Mouse (Mus musculus) liver, postnatal 0 days (tissue): ENCODE results near the gene Inpp5d.

Experiments
- CTCF ChIP-seq: sonication (generic); IDR thresholded peaks from 2 replicates; pipeline ENCODE4 v1.5.1; 2016; ENCODE audit warnings: antibody characterized with exemption, low read depth
- EP300 ChIP-seq: IDR thresholded peaks from 2 replicates; pipeline ENCODE4 v1.6.1; 2016; ENCODE audit warnings: antibody characterized with exemption, low read depth, mild to moderate bottlenecking

GRCm38 (mm10) chr1:87649219-87649805 lies 29.2 kb downstream of the Inpp5d start:
- TF ChIP-seq CTCF (no peak), EP300 (no peak)
